Mouse (Mus musculus): ENCODE measurements around the gene Zfp777. TPM values are rescaled to one million over a fixed set of nuclear protein-coding genes. Genes with fewer than 3 reads are reported as not detected.

Zfp777 gene
- polyA plus RNA-seq (2014; fragmentation: Illumina TruSeq; extraction: RNeasy Lipid Tissue Mini Kit (QIAGEN cat#74804); ENCODE audit: low read depth, low replicate concordance): 9.2 TPM

DNA sequence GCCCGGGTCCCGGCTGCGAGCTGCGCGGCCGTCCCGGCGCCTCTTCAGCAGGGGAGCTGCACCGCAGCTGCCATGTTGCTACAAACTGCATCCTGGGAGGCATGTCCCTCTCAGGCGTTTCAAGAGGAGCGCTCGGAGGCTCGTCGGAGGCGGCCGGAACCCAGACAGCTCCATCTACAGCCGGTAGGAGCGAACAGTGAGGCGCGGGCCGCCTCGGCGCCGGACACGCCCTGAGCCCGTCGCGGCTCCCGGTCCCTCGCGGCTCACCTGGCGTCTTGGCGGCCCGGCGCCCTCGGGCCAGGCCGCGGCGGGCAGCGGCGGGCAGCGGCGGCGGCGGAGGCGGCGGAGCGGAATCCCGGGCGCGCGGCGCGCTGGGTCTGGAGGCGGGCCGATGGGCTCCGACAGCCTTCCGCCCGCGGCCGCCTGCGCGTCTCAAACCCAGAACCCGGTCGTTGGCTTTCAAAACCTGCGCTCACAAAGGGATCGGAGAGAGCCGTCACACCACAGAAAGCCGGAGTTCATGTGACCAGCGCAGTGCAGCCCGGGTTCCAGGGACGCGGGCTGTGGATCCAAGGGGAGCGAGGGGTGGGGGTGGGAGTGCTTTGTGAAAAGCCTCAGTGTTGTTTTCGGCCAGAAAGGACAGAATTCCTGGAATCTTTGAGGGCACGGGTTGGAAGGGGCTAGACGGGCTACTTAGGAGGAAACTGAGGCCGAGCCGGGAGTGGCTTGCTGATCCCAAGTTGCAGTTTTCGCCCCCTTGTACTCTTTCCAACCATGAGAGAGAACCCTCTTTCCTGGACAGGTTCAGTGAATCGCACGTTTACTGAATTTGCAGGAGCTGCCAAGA lies at the start of gene Zfp777:
Gene Zfp777 (minus strand): TSS at position 486 of the 847 bp plus-strand sequence.

GRCm38 (mm10) chr6:48086471-48086878 lies 37.8 kb upstream of the Zfp777 start, which contains the start of gene Zfp746:
Zfp746 (minus strand) TSS chr6:48086593.

Other genes starting within 250 kb of the Zfp777 start
- 27.9 TPM for gene Pdia4, start 235.5 kb downstream of the Zfp777 start, polyA plus RNA-seq (2014; fragmentation: Illumina TruSeq; extraction: RNeasy Lipid Tissue Mini Kit (QIAGEN cat#74804); ENCODE audit: low read depth, low replicate concordance)
- gene Zfp786, start 218.0 kb downstream of the Zfp777 start, polyA plus RNA-seq (2014; fragmentation: Illumina TruSeq; extraction: RNeasy Lipid Tissue Mini Kit (QIAGEN cat#74804); ENCODE audit: low read depth, low replicate concordance): 0.73 TPM
- 5.3 TPM for gene Zfp398, start 213.2 kb downstream of the Zfp777 start, polyA plus RNA-seq (2014; fragmentation: Illumina TruSeq; extraction: RNeasy Lipid Tissue Mini Kit (QIAGEN cat#74804); ENCODE audit: low read depth, low replicate concordance)
- gene Zfp282, start 171.7 kb downstream of the Zfp777 start, polyA plus RNA-seq (2014; fragmentation: Illumina TruSeq; extraction: RNeasy Lipid Tissue Mini Kit (QIAGEN cat#74804); ENCODE audit: low read depth, low replicate concordance): 2.6 TPM
- gene Zfp212, start 128.4 kb downstream of the Zfp777 start, polyA plus RNA-seq (2014; fragmentation: Illumina TruSeq; extraction: RNeasy Lipid Tissue Mini Kit (QIAGEN cat#74804); ENCODE audit: low read depth, low replicate concordance): 6.6 TPM
- gene Zfp956, start 95.5 kb downstream of the Zfp777 start, polyA plus RNA-seq (2014; fragmentation: Illumina TruSeq; extraction: RNeasy Lipid Tissue Mini Kit (QIAGEN cat#74804); ENCODE audit: low read depth, low replicate concordance): 1.8 TPM
- 7.7 TPM for gene Zfp746, start 37.7 kb upstream of the Zfp777 start, polyA plus RNA-seq (2014; fragmentation: Illumina TruSeq; extraction: RNeasy Lipid Tissue Mini Kit (QIAGEN cat#74804); ENCODE audit: low read depth, low replicate concordance)